Mouse (Mus musculus): ENCODE results near the gene Kdm6b.

Gene Kdm6b

DNA sequence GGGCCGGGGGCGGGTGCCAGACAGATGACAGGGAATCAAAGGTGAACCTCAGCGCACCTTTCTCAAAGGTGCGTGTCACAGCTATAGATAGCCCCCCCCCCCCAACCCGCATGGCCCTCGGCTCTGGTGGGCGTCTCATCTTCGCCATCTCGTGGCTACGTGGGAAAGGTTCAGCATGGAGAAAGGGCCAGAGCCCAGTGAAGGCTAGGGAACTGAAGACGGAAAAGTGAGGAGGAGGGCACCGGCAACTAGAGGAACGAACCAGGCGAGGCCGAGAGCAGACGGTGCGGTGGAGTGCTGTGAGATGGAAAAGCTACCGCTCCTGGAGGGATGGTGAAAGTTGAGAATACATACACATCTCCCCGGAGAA is 6.0 kb upstream of the Kdm6b start:
- no peak for DNase-seq (ENCODE audit: low read depth, low spot score)

DNA sequence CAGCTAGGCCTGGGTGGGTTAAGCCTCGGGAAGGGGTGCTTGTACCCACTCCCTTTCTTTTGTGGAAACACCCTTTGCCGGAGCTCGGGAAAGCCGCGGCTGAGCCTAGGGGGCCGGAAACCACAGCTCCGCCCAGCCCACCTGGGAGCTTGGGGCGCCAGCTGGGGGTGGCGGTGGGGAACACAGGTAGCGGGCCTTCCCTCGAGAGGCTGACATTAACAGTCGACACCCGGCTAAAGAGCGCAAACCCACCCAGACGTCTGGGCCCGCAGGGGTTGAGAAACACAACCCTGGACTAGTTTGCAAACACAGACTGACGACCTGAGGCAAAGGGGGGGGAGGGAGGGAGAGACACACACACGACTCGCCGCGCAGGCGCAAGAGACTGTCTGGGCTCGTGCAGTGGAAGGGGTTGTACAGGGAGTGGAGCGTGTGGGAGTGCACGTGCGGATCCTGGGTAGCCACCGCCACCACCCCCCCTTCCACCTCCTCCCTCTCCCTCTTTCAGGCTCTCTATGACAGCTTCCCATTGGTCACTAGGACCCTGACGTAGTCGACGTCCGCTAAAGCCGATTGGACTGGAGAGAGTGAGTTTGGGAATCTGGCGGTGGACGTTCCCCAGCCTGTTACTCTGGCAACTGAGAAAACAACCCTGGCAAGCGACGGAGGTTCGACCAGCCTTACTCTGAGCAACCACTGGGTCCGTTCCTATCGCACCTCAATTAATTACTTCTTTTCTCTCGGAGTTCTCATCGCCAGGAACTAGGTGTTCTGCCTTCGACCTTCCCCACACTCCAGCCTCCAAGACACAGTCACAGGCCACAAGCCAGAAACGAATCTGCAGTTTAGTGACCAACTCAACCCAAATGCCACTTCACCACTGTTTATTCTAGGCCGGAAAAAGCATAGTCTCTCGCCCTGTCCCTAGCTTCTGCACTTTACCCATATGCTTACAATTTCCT is 5.3 kb upstream of the Kdm6b start:
- peak; percentile 100 for DNase-seq (ENCODE audit: low read depth, low spot score)

DNA sequence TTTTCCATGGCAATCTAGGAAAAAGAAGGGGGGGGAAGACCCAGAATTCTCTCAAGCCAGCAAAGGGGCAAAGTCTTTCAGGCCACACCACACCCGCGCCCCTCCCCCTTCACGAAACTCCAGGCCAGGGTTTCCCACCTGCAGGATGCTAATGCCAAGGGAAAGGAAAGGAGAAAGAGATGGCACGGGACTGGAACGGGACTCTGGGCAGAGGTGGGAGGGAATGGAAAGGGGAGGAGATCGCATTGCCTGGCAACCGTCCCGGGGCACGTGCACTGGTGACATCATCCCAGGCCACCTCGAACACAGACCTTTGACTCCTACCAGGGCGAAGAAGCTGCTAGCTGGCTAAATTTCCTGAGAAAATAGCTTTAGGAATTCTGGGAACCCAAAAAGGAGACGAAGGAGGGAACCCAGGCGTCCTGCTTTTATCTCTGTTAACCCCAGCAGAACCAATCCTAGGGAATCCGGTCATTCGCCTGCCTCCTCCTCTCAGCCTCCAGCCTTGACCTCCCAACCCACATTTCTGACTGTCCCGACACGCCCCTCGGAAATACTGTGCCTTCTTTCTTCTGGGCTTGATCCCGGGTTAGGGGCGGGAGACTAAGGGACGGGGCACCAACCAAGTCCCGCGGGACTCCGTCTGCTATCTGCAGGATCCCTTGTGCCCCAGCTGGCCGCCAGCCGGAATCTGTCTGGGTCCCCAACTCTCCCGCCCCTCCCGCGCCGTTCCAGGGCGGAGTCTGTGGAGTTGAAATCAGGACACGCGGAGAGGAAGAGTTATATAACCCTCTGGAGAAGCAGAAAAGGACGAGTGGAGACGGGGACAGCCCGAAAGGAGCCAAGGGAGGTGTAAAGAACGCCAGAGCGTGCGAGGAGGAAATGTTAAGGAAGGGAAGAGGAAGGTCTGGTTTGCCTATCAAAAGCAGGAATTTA is 4.2 kb upstream of the Kdm6b start:
- peak; percentile 98 for DNase-seq (ENCODE audit: low read depth, low spot score)

DNA sequence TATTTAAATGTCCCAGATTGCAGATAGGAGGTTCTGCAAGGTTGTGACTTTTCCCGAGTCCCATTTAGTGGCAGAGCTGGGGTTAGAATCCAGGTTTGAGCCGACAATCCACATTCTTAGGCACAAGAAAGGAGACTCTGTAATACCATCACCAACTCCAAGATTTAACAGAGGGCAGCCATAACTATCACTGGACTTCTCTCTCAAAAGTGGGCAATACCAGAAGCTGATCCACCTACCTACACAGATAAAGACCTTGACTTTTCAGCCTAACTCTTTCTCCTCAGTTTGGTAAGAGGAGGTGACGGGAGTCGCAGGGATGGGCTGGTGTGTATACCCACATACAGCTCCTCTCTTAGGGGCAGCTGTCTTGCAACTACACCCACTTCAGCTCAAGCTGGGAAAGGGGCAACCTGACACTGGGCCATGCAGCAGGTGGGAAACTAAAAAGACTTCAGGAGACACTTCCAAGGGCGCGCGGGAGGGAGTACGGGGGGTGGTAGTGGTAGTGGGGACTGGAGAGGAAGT is 3.5 kb upstream of the Kdm6b start:
- DNase-seq (ENCODE audit: low read depth, low spot score) = peak; percentile 46

DNA sequence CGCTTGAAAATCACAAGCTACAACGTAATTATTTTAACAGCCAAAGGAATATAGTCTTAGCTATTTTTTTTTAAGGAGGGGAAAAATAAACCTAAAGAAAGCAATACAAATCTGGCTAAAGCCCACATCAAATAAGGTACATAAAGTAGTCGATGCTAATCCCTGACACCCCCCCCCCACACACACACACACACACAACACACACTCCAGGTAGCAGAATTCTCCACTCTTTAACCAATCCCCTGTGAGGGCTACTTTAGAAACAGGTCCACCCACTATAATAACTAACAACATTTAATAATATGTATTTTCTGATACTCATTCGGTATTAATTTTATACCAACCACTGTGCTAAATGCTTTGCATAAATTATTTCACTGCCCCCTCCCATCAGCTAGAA is 3.0 kb upstream of the Kdm6b start:
- DNase-seq (ENCODE audit: low read depth, low spot score) = no peak

DNA sequence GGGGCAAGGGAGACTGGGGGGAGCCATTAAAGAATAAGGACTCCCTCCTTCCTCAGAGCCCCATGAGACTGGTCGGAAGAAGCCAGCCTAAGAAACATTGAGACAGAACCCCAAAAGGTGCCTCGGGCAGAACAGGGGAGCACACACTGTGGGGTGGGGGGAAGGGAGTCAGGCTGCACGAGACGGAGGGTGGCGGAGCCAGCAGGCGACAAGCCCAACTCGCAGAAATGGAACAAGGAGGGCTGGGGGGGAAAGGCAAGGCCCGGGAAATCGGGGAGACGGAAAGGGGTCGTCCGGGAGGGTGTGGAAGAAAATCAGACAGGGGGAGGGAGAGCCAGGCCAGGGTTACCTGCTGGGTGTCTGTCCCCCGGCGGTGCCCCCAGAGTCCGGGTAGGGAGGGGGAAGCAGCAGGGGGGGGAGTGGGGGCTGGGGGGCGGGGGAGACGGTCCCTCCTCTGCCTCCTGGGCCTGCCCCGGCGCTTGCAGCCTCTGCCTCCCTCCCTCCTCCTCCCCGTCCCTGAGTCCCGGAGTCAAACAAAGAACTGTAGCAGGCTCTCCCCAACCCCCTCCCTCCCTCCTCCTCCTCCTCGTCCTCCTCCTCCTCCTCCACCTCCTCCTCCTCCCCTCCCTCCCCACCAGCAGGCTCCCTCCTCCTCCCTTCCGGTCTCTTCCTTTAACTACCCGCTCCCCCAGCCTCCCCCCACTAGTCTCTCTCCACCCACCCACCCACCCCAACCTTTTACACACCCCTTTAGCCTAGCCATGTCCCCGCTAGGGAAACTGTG is 2.4 kb upstream of the Kdm6b start:
- DNase-seq (ENCODE audit: low read depth, low spot score) = peak; percentile 85

DNA sequence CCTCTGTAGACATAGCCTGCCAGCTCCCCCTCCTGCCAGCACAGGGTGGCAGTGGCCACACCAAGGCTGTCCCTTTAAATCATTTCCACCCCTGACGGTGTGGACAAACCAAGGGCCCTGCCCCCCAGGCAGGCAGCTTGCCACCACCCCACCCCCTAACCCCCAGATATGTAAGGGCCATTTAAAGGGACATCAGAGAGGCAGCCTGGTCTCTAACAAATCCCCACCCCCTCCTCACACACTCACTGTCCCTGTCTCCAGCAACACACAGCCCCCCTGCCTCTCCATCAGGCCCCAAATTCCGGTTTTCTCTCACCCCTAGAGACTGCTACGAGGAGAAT is 1.8 kb upstream of the Kdm6b start:
- no peak for DNase-seq (ENCODE audit: low read depth, low spot score)

DNA sequence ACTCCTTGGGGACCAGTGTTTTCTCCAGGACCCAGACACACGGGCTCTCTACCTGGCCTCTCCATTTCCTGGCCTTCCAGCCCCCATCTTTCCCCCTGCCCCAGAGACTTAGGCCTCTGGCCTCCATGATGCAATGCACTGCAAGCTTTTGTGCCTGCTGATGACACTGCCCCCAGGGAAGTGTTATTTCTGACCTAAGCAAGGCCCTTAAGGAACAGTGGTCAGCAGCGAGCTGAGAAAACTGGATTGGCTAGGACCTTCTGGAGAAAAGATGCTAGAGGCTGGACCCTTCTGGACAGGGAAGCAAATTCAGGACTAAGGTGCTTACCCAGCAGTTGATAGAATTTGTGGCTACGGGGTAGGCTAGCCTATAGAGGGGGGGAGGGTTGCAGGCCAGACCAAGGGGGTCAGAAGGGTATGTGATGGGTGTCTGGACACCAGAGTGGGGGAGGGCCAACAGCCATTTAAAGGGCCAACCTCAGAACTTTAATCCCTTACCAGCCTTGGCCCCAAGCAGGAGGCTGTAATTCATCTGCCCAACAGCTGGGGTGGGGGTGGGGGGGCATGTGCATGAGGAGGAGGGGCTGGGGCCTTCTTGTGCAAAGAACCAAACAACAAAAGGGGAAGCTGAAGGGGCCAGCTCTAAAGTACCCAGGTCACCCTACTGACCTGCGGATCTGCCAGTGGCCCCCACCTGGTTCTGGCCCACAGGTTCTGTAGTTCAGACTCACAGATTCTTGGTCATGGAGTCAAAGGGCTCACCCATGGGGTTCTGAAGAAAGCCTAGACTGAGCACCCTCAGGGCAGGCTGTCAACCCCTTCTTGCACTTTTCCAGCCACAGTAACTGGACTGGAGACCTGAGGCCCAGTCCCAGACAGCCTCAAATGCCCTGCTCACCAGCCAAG is 1.2 kb upstream of the Kdm6b start:
- DNase-seq (ENCODE audit: low read depth, low spot score) = no peak

DNA sequence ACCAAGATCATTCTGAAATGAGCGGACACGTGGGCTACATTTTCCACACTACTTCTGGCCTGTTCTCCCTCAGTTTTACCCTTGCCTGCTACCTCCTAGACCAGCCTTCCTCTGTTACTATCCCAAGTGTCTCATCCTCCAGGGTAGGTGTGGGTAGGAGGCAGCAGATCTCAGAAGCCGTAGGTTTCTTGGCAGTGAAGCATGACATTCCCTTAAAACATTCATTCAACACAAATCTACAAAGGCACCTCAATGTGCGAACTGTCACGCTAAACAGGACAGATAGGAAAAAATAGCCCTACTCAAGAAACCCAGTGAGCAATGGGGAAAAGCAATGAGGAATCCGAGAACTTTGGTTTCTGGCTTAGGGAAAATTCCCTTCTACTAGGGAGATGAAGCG is 927 bp downstream of the Kdm6b start:
- no peak for DNase-seq (ENCODE audit: low read depth, low spot score)

DNA sequence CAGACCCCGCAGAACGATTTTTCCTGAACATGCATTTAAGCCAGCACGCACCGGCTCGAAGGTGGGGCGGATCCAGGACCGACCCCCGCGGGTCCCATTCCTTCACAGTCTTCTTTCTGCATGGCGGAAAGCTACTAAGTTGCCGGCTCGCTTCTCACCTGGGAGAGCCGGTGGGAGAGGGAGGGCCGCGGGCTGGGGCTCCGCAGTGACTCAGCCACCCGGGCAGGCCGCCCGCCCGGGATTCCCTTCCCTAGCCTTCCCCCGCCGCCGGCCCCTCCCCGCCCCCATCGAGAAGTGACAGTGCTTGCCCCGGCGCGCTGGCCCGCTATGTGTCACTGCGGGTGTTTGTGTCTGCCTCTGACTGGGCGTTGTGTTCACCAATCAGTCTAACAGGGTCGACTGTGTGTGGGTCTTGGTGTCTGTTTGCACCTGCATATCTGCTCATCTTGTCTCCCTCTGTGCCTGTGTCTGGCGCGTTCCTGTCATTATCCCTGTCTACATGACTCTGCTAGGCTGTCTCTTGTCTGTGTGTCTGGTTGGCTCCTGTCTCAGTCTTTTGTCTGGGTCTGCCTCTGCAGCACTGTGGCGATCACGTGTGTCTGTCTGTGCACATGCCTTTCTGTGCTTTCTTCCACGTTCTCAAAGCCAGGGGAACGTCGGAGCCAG is 1.8 kb downstream of the Kdm6b start:
- DNase-seq (ENCODE audit: low read depth, low spot score) = peak; percentile 58

DNA sequence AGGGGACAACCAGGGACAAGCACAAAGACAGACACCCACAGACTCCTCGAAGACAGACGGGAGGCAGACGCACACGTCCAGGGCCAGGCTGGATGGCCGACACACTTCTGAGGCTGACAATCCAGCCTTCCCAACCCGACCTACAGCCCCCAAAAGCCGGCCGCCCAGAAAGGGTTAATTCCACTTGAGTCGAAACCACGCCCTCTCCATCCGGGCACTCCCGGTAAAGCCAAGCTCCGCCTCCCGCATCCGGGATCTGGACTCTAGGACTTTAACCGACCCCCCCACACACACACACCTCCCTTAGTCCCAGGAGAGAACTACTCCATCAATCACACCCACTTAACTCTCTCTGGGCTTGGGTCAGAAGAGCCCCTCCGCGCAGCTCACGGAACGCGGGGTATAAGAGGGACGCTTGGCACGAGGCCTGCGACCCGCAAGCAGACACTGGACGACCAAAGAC is 2.4 kb downstream of the Kdm6b start:
- DNase-seq (ENCODE audit: low read depth, low spot score) = peak; percentile 97

DNA sequence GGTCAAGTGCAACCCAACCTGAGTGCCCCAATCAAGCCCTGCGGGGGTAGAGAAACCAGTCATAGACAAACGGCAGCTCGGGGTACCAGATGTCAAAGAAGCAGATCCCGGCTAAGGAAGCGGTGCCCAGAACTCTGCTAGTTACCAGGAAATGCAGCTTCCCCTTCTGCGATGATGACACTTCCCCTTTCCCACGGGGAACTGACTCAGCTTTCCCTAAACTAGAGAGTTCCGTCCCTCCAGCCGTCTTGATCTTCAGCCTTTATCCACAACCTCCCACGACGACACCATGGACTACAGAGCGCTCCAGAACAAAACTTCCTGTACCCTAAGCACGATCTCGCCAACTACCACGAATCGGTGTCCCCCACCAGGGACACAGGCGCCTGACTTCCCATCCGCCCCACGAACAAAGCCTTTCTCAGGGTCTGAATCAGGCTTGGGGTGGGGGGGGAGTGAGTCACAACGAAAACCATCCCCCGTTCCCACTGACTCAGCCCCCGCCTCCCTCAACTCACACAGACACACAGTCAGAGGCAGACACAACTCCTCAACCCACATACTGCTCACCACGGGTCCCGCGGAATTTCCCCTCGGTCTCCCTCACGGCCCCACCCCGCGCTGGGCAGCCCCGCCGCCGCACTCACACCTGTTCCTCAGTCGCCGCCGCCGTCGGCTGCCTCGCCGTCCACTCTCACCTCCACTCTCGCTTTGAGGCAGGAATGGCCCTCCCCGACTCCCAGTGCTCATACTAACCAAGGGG is 3.0 kb downstream of the Kdm6b start:
- DNase-seq (ENCODE audit: low read depth, low spot score) = no peak

DNA sequence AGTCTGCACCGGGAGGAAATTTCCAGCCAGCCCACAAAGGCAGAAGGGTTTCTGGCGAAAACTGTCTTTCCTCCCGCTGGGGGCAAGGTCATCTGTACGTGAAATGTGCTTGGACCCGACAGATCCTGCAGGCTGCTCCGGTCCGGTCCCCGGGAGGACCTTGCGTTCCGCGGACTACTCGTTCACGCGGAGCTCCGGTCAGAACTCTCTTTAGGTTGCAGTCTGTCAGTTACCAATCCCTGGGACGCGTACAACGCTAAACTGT is 3.5 kb downstream of the Kdm6b start:
- no peak for DNase-seq (ENCODE audit: low read depth, low spot score)

DNA sequence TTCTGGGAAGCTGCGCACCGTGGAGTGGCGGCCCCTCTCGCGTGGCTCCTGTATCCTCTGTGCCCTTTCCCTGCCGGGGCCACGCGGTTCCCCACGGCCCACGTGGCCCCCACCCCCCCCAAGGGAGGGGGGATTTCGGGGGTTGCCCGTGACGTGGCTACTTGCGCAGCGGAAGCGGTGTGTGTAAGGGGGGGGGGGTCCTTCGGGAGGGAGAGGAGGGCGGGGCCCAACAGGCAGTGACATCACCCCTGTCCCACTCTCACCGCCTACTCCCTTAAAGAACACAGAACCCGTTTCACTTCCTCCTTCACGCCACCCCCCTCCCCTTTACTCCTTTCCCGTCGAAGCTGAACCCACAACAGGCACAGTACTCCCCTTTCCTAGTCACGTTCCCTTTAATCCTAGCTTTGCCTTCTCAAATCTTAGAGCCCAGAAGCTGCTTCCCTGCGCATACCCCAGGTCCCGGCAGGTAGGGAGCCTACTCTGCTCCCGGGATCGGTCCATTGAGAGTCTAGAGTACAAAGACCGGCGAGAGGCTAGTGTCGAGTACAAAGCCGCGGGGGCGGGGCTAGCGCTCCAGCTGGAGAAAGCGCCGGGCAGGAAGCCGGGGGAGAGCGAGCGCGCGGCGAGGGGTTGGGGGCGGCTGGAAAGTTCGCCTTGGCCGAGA is 4.0 kb downstream of the Kdm6b start:
- peak; percentile 93 for DNase-seq (ENCODE audit: low read depth, low spot score)

DNA sequence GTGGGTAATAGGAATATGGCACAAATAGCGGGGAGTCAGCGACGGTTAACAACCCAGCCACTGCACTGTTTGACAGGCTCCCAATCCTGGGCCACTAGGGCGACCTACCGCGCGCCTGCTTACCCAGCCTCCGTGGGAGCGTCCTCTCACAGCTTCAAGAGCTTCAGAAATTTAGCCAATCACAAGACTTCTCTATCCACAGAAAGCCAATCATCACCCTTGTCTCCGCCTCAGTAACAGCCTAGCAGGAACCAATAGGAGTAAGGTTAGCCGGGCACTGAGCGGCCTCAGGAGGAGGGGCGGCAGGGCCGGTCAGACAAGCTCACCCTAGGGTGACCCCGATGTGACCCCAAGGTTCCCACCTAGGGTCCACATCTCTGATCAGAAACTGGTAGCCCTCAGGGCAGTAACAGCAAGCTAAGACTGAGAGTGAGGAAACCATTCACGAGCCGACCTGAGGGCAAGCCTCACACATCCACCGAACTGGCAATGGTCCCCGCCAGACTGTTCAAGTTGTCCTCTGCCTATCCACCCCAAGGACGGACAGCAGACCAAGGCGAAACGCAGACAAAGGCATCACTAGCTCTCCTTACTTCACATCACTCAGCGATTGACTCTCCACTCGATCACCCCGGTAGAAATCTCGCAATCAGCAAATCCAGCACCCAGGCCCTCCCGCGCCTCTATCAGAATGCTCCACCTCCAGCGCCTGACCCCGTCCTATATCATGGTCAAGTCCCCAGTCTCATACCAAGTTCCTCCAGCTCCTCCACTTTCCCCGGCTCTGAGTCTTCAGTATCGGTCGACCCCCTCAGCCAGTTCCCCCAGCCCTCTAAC is 4.7 kb downstream of the Kdm6b start:
- DNase-seq (ENCODE audit: low read depth, low spot score) = peak; percentile 98

DNA sequence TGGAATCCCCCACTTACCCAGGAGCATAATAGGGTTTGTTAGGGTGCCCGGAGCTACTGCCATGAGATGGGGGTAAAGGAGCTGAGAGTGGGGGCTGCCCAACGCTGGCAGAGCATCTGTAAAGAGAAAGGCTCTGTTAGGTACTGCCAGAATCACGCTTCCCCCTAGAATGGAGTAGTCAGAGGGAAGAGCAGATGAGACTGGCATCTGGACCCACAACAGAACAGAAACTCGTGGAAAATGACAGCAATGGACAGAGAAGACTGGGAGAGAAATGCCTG is 5.8 kb downstream of the Kdm6b start:
- no peak for DNase-seq (ENCODE audit: low read depth, low spot score)

DNA sequence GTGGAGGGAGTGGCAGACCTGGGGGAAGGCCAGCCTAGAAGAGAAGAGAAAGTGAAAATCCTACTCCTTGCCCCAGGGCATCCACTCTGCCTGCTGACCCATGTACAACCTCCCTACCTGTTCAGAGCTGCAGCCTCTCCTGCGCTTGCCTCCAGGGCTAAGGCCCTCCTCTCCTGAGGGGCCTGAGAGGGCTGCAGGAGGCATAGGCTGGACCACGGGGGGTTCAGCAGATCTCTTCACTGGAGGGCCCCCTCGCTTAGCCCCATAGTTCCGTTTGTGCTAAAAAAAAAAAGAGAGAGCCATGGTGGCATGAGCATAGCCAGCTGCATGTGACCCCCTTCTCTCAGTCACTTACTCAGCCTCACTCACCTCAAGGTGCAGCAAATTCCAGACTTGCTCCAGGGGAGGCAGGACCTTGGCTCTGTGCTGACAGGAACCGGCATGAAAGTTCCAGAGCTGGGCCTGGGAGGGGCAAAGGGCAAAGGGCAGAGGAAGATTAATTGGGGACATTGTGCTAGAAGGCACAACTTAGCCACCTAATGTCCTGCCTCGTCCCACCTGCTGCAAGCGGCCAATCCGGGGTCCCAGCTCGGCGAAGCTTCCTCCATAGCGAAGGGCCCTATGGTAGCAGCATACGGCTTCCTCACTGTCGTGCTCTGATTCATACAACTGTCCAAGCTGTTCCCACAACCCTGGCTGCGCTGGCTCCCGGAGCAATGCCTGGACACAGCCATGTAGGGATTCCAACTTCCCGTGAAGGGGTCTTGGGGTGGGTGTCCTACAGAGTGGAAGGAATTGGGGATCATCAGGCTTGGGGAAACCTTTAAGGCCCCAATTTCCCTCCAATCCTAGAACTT is 6.4 kb downstream of the Kdm6b start:
- no peak for DNase-seq (ENCODE audit: low read depth, low spot score)

All from R1 (cell line).